ENCODE assay signal across 9 mouse cellular contexts in genomic region chr5:118090837-118091236, GRCm38 (mm10).
DNase-seq lines count a peak whose midpoint lies in the region; ATAC-seq and TF ChIP-seq lines count a peak whose summit lies in the region.
"Had no signal": no experiment of that assay in that cellular context is flagged by ENCODE, and none has a peak within 500 bp of the region (broad histone marks: within the 10 kb centered on the region; RNA-seq: fewer than 3 reads in every experiment).

No protein-coding gene starts in this region.

- H3K9me3 ChIP-seq in midbrain, postnatal 0 days (ENCODE audit: low read length), result no peaks in the 10 kb centered on the region
- no peaks in the 10 kb centered on the region for H3K9me3 ChIP-seq in midbrain, embryonic 13.5 days

- H3K36me3 ChIP-seq in midbrain, postnatal 0 days (ENCODE audit: insufficient read depth, low read length), result peaks cover 24% of the 10 kb centered on the region
- peaks cover 56% of the 10 kb centered on the region for H3K36me3 ChIP-seq in midbrain, embryonic 13.5 days

- H3K4me3 ChIP-seq in midbrain, postnatal 0 days (ENCODE audit: low read depth, low read length), result no peak overlapping the region
- no peak overlapping the region for H3K4me3 ChIP-seq in midbrain, embryonic 13.5 days (replicated peaks)
- H3K4me3 ChIP-seq: myocyte had no signal

- peak; percentile 58 for TF ChIP-seq CTCF in midbrain, postnatal 0 days (IDR thresholded peaks at IDR 0.05)

- 94% methylated on average over 2 of the region's 2 CpGs for WGBS in midbrain, postnatal 0 days
- WGBS in midbrain, embryonic 13.5 days, result 96% methylated on average over 2 of the region's 2 CpGs

- no peak overlapping the region for H3K4me2 ChIP-seq in midbrain, postnatal 0 days (ENCODE audit: low read depth, low read length, poor library complexity, severe bottlenecking)
- no peak overlapping the region for H3K4me2 ChIP-seq in midbrain, embryonic 13.5 days (replicated peaks)

- no peaks in the 10 kb centered on the region for H3K27me3 ChIP-seq in midbrain, postnatal 0 days (ENCODE audit: insufficient read depth, low read length)
- H3K27me3 ChIP-seq in midbrain, embryonic 13.5 days, result no peaks in the 10 kb centered on the region

- H3K9ac ChIP-seq in midbrain, postnatal 0 days (replicated peaks; ENCODE audit: low read length, poor library complexity, severe bottlenecking), result no peak overlapping the region
- no peak overlapping the region for H3K9ac ChIP-seq in midbrain, embryonic 13.5 days (replicated peaks)

- DNase-seq in embryo, embryonic 10 days (ENCODE audit: low spot score), result peak; percentile 40
- no peak for DNase-seq in embryo, embryonic 9.5 days (ENCODE audit: extremely low spot score)
- DNase-seq in midbrain, postnatal 0 days (ENCODE audit: low spot score), result no peak
- peak; percentile 66 for DNase-seq in induced T-regulatory cell, adult 2 months (ENCODE audit: low read depth)
- peak; percentile 70 for DNase-seq in thymus, postnatal 14 days
- no peak for DNase-seq in right cerebral cortex, postnatal 25 days

- no peak for ATAC-seq in midbrain, postnatal 0 days (ENCODE audit: low FRiP score)
- ATAC-seq in midbrain, embryonic 13.5 days, result no peak
- ATAC-seq in megakaryocyte progenitor cell, adult 5-6 weeks (replicated peaks; ENCODE audit: poor library complexity), result no peak; the same call in 1 of the 2 replicates

- H3K4me1 ChIP-seq in midbrain, postnatal 0 days (ENCODE audit: insufficient read depth, low read length), result 0 out of 2 replicates have a peak, but pooled peaks cover 5% of the 10 kb centered on the region
- H3K4me1 ChIP-seq in midbrain, embryonic 13.5 days (replicated peaks), result peaks cover 41% of the 10 kb centered on the region

- H3K27ac ChIP-seq in midbrain, postnatal 0 days (ENCODE audit: low read depth, low read length), result no peak overlapping the region
- no peak overlapping the region for H3K27ac ChIP-seq in midbrain, embryonic 13.5 days

Comparison
In these comparisons a context has a peak if more than half of its experiments do, and no peak if none do; other contexts are left out.
1. DNase-seq: peak in embryo, embryonic 10 days (single experiment), induced T-regulatory cell, adult 2 months (single experiment) and thymus, postnatal 14 days (single experiment); none in embryo, embryonic 9.5 days (single experiment), midbrain, postnatal 0 days (single experiment) and right cerebral cortex, postnatal 25 days (single experiment).